Mouse (Mus musculus) myocyte (in vitro differentiated cells): ENCODE data around the gene Plxnc1. TPM values are rescaled to one million over a fixed set of nuclear protein-coding genes. Genes with fewer than 3 reads are reported as not detected.
A peak's percentile ranks its signal among the peaks of the same experiment; 100 is the strongest.

Experiments
- H3K27me3 ChIP-seq: one replicate; pipeline ENCODE4 v1.6.1; 2011; ENCODE audit not compliant: control insufficient read depth, insufficient read depth, insufficient read length
- H3K36me3 ChIP-seq: one replicate; pipeline ENCODE4 v1.6.1; 2011; ENCODE audit not compliant: control insufficient read depth, insufficient read depth
- H3K4me2 ChIP-seq: one replicate; pipeline ENCODE4 v1.6.1; 2011; ENCODE audit warnings: low read depth, control low read depth
- H3K4me3 ChIP-seq: one replicate; pipeline ENCODE4 v1.5.1; 2011; ENCODE audit warnings: mild to moderate bottlenecking, control low read depth, moderate library complexity
- H3K79me2 ChIP-seq: one replicate; pipeline ENCODE4 v1.6.1; 2011; ENCODE audit not compliant: control insufficient read depth, insufficient read depth
- H3ac ChIP-seq: one replicate; pipeline ENCODE4 v1.6.1; 2011; ENCODE audit not compliant: control insufficient read depth, insufficient read length
- CEBPB ChIP-seq: IDR thresholded peaks from 2 replicates; pipeline ENCODE4 v1.6.1; 2011; ENCODE audit warnings: mild to moderate bottlenecking, moderate library complexity; ENCODE audit not compliant: poor library complexity, insufficient read depth, severe bottlenecking
- E2F4 ChIP-seq: IDR thresholded peaks from one replicate; pipeline ENCODE4 v1.6.1; 2011; ENCODE audit warnings: mild to moderate bottlenecking, control low read depth, moderate library complexity; ENCODE audit not compliant: insufficient read depth
- MAX ChIP-seq: IDR thresholded peaks from one replicate; pipeline ENCODE4 v1.6.1; 2011; ENCODE audit warnings: low read depth, mild to moderate bottlenecking, control low read depth
- MYOD1 ChIP-seq, 3 experiments: IDR thresholded peaks; one replicate each; pipeline ENCODE4 v1.6.1; 2011; ENCODE audit warnings: control low read depth in 2 of 3, low read depth in 2 of 3, mild to moderate bottlenecking in 2 of 3, moderate library complexity in 1 of 3; ENCODE audit not compliant: insufficient read length in 2 of 3, control insufficient read depth in 1 of 3
- MYOG ChIP-seq, 3 experiments: IDR thresholded peaks; one replicate each; pipeline ENCODE4 v1.6.1; 2011; ENCODE audit warnings: control low read depth in 2 of 3, low read depth in 2 of 3, mild to moderate bottlenecking in 2 of 3; ENCODE audit not compliant: insufficient read length in 2 of 3, control insufficient read depth in 1 of 3, insufficient read depth in 1 of 3
- POLR2A ChIP-seq: IDR thresholded peaks from one replicate; pipeline ENCODE4 v1.6.1; 2011; ENCODE audit warnings: low read depth, mild to moderate bottlenecking, control low read depth, moderate library complexity; ENCODE audit not compliant: insufficient read length
- POLR2AphosphoS2 ChIP-seq: IDR thresholded peaks from one replicate; pipeline ENCODE4 v1.6.1; 2011; ENCODE audit warnings: low read depth, control low read depth; ENCODE audit not compliant: insufficient read length
- REST ChIP-seq: IDR thresholded peaks from one replicate; pipeline ENCODE4 v1.6.1; 2011; ENCODE audit warnings: mild to moderate bottlenecking, control low read depth, moderate library complexity; ENCODE audit not compliant: insufficient read depth, insufficient read length
- SRF ChIP-seq: IDR thresholded peaks from one replicate; pipeline ENCODE4 v1.6.1; 2011; ENCODE audit warnings: low read depth; ENCODE audit not compliant: control insufficient read depth, insufficient read length
- TCF12 ChIP-seq: IDR thresholded peaks from one replicate; pipeline ENCODE4 v1.6.1; 2011; ENCODE audit warnings: mild to moderate bottlenecking, control low read depth; ENCODE audit not compliant: poor library complexity, insufficient read depth, severe bottlenecking
- TCF3 ChIP-seq: IDR thresholded peaks from one replicate; pipeline ENCODE4 v1.6.1; 2011; ENCODE audit warnings: low read depth, control low read depth; ENCODE audit not compliant: insufficient read length
- USF1 ChIP-seq: IDR thresholded peaks from one replicate; pipeline ENCODE4 v1.6.1; 2011; ENCODE audit warnings: low read depth, mild to moderate bottlenecking, control low read depth, moderate library complexity
- polyA plus RNA-seq: library from polyadenylated mRNA; unstranded; fragments of >200 nt; fragmentation: generic; extraction: Trizol; gene quantifications from one replicate; pipeline ENCODE4 v1.2.1, GENCODE M21; 2012; ENCODE audit warnings: missing spikeins

The Plxnc1 gene
- polyA plus RNA-seq, result not detected

GRCm38 (mm10) chr10:94944691-94945205, at the start of gene Plxnc1:
Gene Plxnc1 (minus strand): TSS chr10:94944835.
- H3K79me2 ChIP-seq, result no peaks in the 10 kb centered on the region
- no peaks in the 10 kb centered on the region for H3K36me3 ChIP-seq
- H3ac ChIP-seq, result peak within 1 kb of the TSS; percentile 1
- H3K4me2 ChIP-seq, result peak within 1 kb of the TSS; percentile 60
- peaks cover 52% of the 10 kb centered on the region for H3K27me3 ChIP-seq
- TF ChIP-seq TCF3 (no peak), SRF (no peak), POLR2AphosphoS2 (no peak), REST (no peak), MYOD1 (IDR thresholded peaks at IDR 0.05; ENCODE audit: control insufficient read depth in 1 of 3, insufficient read length in 2 of 3, low read depth in 2 of 3) (no peak), CEBPB (no peak), MYOG (IDR thresholded peaks at IDR 0.05; ENCODE audit: control insufficient read depth in 1 of 3, insufficient read depth in 1 of 3, insufficient read length in 2 of 3, low read depth in 2 of 3) (no peak), TCF12 (no peak), E2F4 (no peak), USF1 (no peak), POLR2A (no peak), MAX (no peak)
- H3K4me3 ChIP-seq, result no peak within 1 kb of the TSS

GRCm38 (mm10) chr10:94992127-94992526, 47.5 kb upstream of the Plxnc1 start:
- Histone ChIP-seq H3K4me3 (peak overlapping the region; percentile 8), H3K79me2 (no peaks in the 10 kb centered on the region), H3K27me3 (no peaks in the 10 kb centered on the region), H3K36me3 (no peaks in the 10 kb centered on the region), H3K4me2 (peak overlapping the region; percentile 64), H3ac (no peak overlapping the region)
- TF ChIP-seq MYOG (IDR thresholded peaks at IDR 0.05; ENCODE audit: control insufficient read depth in 1 of 3, insufficient read depth in 1 of 3, insufficient read length in 2 of 3, low read depth in 2 of 3), result peak in 2 of 3 experiments; percentile 9 to 64
- TF ChIP-seq E2F4, result no peak
- no peak for TF ChIP-seq TCF3
- TF ChIP-seq POLR2A, result no peak
- no peak for TF ChIP-seq TCF12
- no peak for TF ChIP-seq REST
- no peak for TF ChIP-seq SRF
- TF ChIP-seq MYOD1 (IDR thresholded peaks at IDR 0.05; ENCODE audit: control insufficient read depth in 1 of 3, insufficient read length in 2 of 3, low read depth in 2 of 3), result peak in 1 of 3 experiments; percentile 46

- Histone ChIP-seq H3K4me3 (peak overlapping the region; percentile 8), H3ac (no peak overlapping the region), H3K79me2 (no peaks in the 10 kb centered on the region), H3K4me2 (peak overlapping the region; percentile 64), H3K36me3 (no peaks in the 10 kb centered on the region), H3K27me3 (no peaks in the 10 kb centered on the region)
- no peak for TF ChIP-seq MAX
- TF ChIP-seq TCF12, result no peak
- TF ChIP-seq SRF, result no peak
- no peak for TF ChIP-seq POLR2AphosphoS2
- no peak for TF ChIP-seq TCF3
Observed at GRCm38 (mm10) chr10:94991564-94992097, 47.0 kb upstream of the Plxnc1 start.

- Histone ChIP-seq H3K4me2 (peak overlapping the region; percentile 64), H3K79me2 (no peaks in the 10 kb centered on the region), H3K4me3 (peak overlapping the region; percentile 8), H3ac (no peak overlapping the region), H3K27me3 (no peaks in the 10 kb centered on the region), H3K36me3 (no peaks in the 10 kb centered on the region)
- TF ChIP-seq MYOG (IDR thresholded peaks at IDR 0.05; ENCODE audit: control insufficient read depth in 1 of 3, insufficient read depth in 1 of 3, insufficient read length in 2 of 3, low read depth in 2 of 3) (no peak), MYOD1 (IDR thresholded peaks at IDR 0.05; ENCODE audit: control insufficient read depth in 1 of 3, insufficient read length in 2 of 3, low read depth in 2 of 3) (peak in 1 of 3 experiments; percentile 44), CEBPB (no peak)
Observed at GRCm38 (mm10) chr10:94990768-94991563, 46.3 kb upstream of the Plxnc1 start.

GRCm38 (mm10) chr10:94989321-94989720, 44.7 kb upstream of the Plxnc1 start:
- H3ac ChIP-seq, result no peak overlapping the region
- TF ChIP-seq USF1, result no peak
- no peak for TF ChIP-seq CEBPB
- H3K4me3 ChIP-seq, result no peak overlapping the region
- no peaks in the 10 kb centered on the region for H3K27me3 ChIP-seq
- H3K79me2 ChIP-seq, result no peaks in the 10 kb centered on the region
- no peaks in the 10 kb centered on the region for H3K36me3 ChIP-seq
- H3K4me2 ChIP-seq, result no peak overlapping the region
